Mouse (Mus musculus) monocyte, adult 59 days (primary cell): ENCODE measurements around the gene Eif4h. TPM values are rescaled to one million over a fixed set of nuclear protein-coding genes. Genes with fewer than 3 reads are reported as not detected.

Experiments
- total RNA-seq, 2 experiments: library from RNA; stranded (reverse); gene quantifications; one replicate each; pipeline ENCODE4 v1.2.4; 2023

Gene Eif4h
- total RNA-seq, result 100 to 1,000 TPM; 233 to 241 TPM

GRCm38 (mm10) chr5:134639269-134639682 is at the start of gene Eif4h:
Eif4h (minus strand) TSS chr5:134639490.

DNA sequence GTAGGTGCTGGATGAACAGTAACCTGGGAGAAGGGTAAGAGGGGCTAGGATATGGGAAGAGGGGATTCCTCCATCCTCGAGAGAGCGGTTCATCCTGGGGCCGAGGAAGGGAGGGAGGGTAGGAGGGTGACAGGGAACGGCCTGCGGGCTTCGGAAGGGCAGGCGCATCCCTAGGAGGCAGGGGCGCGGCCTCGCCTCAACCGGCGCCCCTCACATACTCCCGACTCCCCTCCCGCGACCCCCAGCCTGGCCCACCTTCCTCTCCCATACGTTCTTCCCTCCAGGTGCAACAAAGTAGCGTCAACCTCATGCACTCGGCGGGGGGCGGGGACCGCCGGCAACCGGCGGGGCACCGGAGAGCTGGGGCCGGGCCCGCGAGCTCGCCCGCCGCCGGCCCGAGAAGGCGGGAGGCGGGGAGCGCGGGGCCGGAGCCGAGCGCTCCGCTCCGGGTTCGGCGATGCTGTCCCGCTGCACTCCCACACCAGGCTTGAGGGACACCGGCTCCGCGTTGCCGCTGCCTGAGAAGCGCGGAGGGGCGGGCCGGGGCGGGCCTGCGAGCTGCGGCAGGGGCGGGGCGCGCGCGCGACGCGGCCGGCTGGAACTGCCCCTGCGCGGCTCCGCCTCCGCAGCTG is 48.9 kb upstream of the Eif4h start, which contains the start of gene Limk1:
TSS of gene Limk1 (minus strand) at position 513 of the 632 bp plus-strand sequence.

DNA sequence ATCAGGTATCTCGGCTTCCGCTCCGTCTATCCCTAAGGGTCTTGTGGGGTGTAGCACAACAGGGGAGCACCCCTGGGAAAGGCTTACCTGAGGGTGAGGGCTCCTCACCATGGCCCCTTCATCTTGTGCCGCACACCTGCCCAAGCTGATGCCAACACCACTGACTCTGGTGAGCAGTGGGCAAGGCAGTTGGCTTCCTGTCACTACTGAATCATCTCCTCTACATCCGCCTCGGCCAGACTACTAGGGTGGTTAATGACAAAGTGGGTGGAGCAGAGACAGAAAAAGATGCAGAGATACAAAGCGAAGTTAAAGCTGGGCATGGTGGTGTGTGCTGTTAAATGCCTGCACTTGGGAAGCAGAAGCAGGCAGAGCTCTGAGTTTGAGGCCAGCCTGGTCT is 24.5 kb downstream of the Eif4h start, which contains the start of gene Lat2:
TSS of gene Lat2 (minus strand) at position 224 of the 400 bp plus-strand sequence.

DNA sequence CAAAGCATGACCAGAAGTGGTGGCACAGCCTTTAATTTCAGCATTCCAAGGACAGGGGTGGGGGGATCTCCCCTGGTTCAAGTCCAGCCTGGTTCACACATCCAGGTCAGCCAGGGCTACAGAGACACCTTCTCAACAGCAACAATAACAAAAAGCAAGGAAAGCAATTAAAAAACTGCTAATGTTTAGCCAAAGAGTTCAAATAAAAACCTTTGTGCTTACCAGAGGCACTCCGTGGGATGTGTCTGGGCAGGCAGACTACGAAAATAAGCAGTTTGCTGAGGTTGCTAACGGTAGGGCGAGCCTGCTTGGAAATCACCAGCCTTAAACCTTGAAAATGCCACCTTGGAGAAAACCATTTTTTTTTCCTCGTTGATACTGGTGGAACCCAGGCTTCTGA is 58.1 kb downstream of the Eif4h start, which contains the start of gene Rfc2:
TSS of gene Rfc2 (plus strand) at position 221 of the 400 bp plus-strand sequence.

Other genes starting within 250 kb of the Eif4h start
- 10 to 100 TPM; 58.6 to 74.0 TPM for gene Gtf2ird1, start 182.8 kb downstream of the Eif4h start, total RNA-seq
- 10 to 100 TPM; 12.6 to 12.8 TPM for gene Clip2, start 87.1 kb downstream of the Eif4h start, total RNA-seq
- not detected for gene Syna, start 79.3 kb downstream of the Eif4h start, total RNA-seq
- 10 to 100 TPM; 53.0 to 62.0 TPM for gene Rfc2, start 58.1 kb downstream of the Eif4h start, total RNA-seq
- gene Lat2, start 24.5 kb downstream of the Eif4h start, total RNA-seq, result 100 to 1,000 TPM; 103 to 114 TPM
- 10 to 100 TPM; 33.3 to 36.0 TPM for gene Limk1, start 49.1 kb upstream of the Eif4h start, total RNA-seq
- gene Eln, start 107.8 kb upstream of the Eif4h start, total RNA-seq, result under 1 TPM in 1 of 2 experiments, not detected in 1; 0.37 TPM